Mouse (Mus musculus) gastrocnemius, adult 18-20 months (tissue): ENCODE measurements at regions not wholly inside any gene's neighbourhood (a gene's known extent, or its start where the extent isn't known, plus 50 kb on each side); places are given as distances from the start of the nearest gene placed in this dataset. TPM values are rescaled to one million over a fixed set of nuclear protein-coding genes. Genes with fewer than 3 reads are reported as not detected.

Source experiments
- DNase-seq: peaks from one replicate; pipeline ENCODE4 v3.0.0; 2021; ENCODE audit warnings: low spot score
- microRNA-seq: library from miRNA; unstranded; fragments of <30 nt; microRNA quantifications from one replicate; pipeline ENCODE4 v1.2.0, GENCODE M21; 2021

GRCm38 (mm10) chr10:44589842-44590241 is 61.5 kb upstream of the Prdm1 start:
- no peak for DNase-seq

- peak; percentile 16 for DNase-seq
Observed at GRCm38 (mm10) chr10:44589352-44589751, 61.1 kb upstream of the Prdm1 start.

- DNase-seq: no peak
Observed at GRCm38 (mm10) chr10:44582736-44583135, 54.4 kb upstream of the Prdm1 start.

Small RNA genes lying in the stretch of these regions (microRNA-seq; reads per million reads assigned to microRNA genes)
- gene Gm24271: not detected
